23 mouse cellular contexts compared by ENCODE assay signal in the genomic region with DNA sequence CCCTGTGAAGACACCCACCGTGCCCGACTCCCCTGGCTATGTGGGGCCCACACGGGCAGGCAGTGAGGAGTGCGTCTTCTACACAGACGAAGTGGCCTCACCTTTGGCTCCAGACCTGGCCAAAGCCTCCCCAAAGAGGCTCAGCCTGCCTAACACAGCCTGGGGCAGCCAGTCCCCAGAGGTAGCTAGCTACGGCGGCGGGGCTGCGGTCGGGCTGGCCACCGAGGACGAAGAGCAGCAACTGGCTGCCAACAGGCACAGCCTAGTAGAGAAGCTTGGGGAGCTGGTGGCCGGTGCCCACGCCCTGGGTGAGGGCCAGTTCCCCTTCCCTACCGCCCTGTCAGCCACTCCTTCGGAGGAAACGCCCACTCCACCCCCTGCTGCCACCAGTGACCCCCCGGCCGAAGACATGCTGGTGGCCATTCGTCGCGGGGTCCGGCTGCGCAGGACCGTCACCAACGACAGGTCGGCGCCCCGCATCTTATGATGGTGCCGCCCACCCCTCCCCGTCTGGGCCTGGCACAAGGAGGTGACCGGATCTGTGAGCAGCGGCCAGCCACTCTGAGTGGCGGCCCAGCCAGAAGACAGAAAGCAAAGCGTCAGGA. TPM values are rescaled to one million over a fixed set of nuclear protein-coding genes. Genes with fewer than 3 reads are reported as not detected.
DNase-seq lines count a peak whose midpoint lies in the region; ATAC-seq and TF ChIP-seq lines count a peak whose summit lies in the region.
"Had no signal": no experiment of that assay in that cellular context is flagged by ENCODE, and none has a peak within 500 bp of the region (broad histone marks: within the 10 kb centered on the region; RNA-seq: fewer than 3 reads in every experiment).

No protein-coding gene starts in this region.

- no peak overlapping the region for H3K4me2 ChIP-seq in myocyte (ENCODE audit: low read depth)
- H3K4me2 ChIP-seq: embryonic facial prominence, embryonic 15.5 days; intestine, embryonic 15.5 days; liver, embryonic 13.5 days; midbrain, embryonic 13.5 days; neural tube, embryonic 12.5 days had no signal

- H3K36me3 ChIP-seq in ES-E14 (ENCODE audit: control insufficient read depth, insufficient read depth, low read length, poor library complexity, severe bottlenecking) (no peaks in the 10 kb centered on the region), myocyte (ENCODE audit: control insufficient read depth, insufficient read depth) (peaks cover 32% of the 10 kb centered on the region)

- DNase-seq in frontal cortex, postnatal 36 days (ENCODE audit: low spot score in 2 of 2), result no peak
- peak; percentile 19 for DNase-seq in left cerebral cortex, postnatal 4 days
- no peak for DNase-seq in left cerebral cortex, adult 2 months (ENCODE audit: extremely low spot score in 1 of 2, low spot score in 2 of 2)
- DNase-seq in ES-E14 (ENCODE audit: low read depth, low spot score), result no peak
- no peak for DNase-seq in embryo, embryonic 10 days (ENCODE audit: low spot score)
- DNase-seq: adrenal gland, postnatal 10 days; gastrocnemius, adult 2 months; kidney, adult 8-10 months; kidney, postnatal 25 days; liver, embryonic 13.5 days; lung, adult 2 months; retina, postnatal 1 day had no signal

- intact Hi-C loops in left cerebral cortex, postnatal 4 days (cut with DNase I), result no loop called here
- intact Hi-C loops in left cerebral cortex, adult 2 months (cut with DNase I), result no loop called here

- peak; percentile 1 for TF ChIP-seq POLR2A in myocyte (IDR thresholded peaks at IDR 0.05; ENCODE audit: insufficient read length, low read depth)

- H3K4me1 ChIP-seq in ES-E14 (ENCODE audit: control insufficient read depth in 2 of 2, insufficient read depth in 2 of 2, low read length in 2 of 2, poor library complexity in 1 of 2), result peaks cover 0 to 10% of the 10 kb centered on the region in 2 experiments; a peak in 1 of 4 replicates
- H3K4me1 ChIP-seq: embryonic facial prominence, embryonic 15.5 days; heart, embryonic 10.5 days; hindbrain, embryonic 10.5 days; liver, embryonic 13.5 days; midbrain, embryonic 13.5 days; neural tube, embryonic 12.5 days had no signal

- in situ Hi-C loops in ES-E14 (cut with MboI; ENCODE audit: low sequenced_read_pairs in 2 of 2, unreplicated experiment in 2 of 2), result no loop called here

- no peak overlapping the region for H3K4me3 ChIP-seq in left cerebral cortex, adult 2 months
- H3K4me3 ChIP-seq in ES-E14 (ENCODE audit: insufficient read depth in 1 of 2, low read depth in 1 of 2, low read length in 2 of 2, poor library complexity in 1 of 2, severe bottlenecking in 1 of 2), result peak overlapping the region; percentile 33 to 44; a peak in 2 of 4 replicates
- H3K4me3 ChIP-seq in myocyte, result no peak overlapping the region
- H3K4me3 ChIP-seq: embryonic facial prominence, embryonic 15.5 days; gastrocnemius, adult 2 months; heart, embryonic 10.5 days; hindbrain, embryonic 10.5 days; intestine, embryonic 15.5 days; liver, embryonic 13.5 days; megakaryocyte, embryonic 14.5 days; midbrain, embryonic 13.5 days; neural tube, embryonic 12.5 days had no signal

- H3K79me2 ChIP-seq in myocyte (ENCODE audit: control insufficient read depth, insufficient read depth), result no peaks in the 10 kb centered on the region

- no peak overlapping the region; the same call in 1 of the 2 replicates for H3K27ac ChIP-seq in left cerebral cortex, adult 2 months
- no peak overlapping the region for H3K27ac ChIP-seq in ES-E14 (ENCODE audit: insufficient read depth, low read depth, low read length, poor library complexity, severe bottlenecking)
- H3K27ac ChIP-seq: embryonic facial prominence, embryonic 15.5 days; gastrocnemius, adult 2 months; heart, embryonic 10.5 days; hindbrain, embryonic 10.5 days; intestine, embryonic 15.5 days; liver, embryonic 13.5 days; midbrain, embryonic 13.5 days; neural tube, embryonic 12.5 days had no signal

- no peak overlapping the region for H3K9ac ChIP-seq in ES-E14 (ENCODE audit: insufficient read depth, low read depth, low read length, poor library complexity, severe bottlenecking)
- H3K9ac ChIP-seq: embryonic facial prominence, embryonic 15.5 days; intestine, embryonic 15.5 days; liver, embryonic 13.5 days; midbrain, embryonic 13.5 days; neural tube, embryonic 12.5 days had no signal

- H3ac ChIP-seq in myocyte (ENCODE audit: control insufficient read depth, insufficient read length), result no peak overlapping the region

- no peaks in the 10 kb centered on the region for H3K9me3 ChIP-seq in ES-E14 (ENCODE audit: control insufficient read depth, insufficient read depth, low read depth, low read length)
- H3K9me3 ChIP-seq: embryonic facial prominence, embryonic 15.5 days; heart, embryonic 10.5 days; hindbrain, embryonic 10.5 days; intestine, embryonic 15.5 days; liver, embryonic 13.5 days; megakaryocyte, embryonic 14.5 days; midbrain, embryonic 13.5 days; neural tube, embryonic 12.5 days had no signal

- no peak for TF ChIP-seq CTCF in left cerebral cortex, adult 2 months (IDR thresholded peaks at IDR 0.05)

- ATAC-seq in frontal cortex, adult (ENCODE audit: low TSS enrichment), result 0 out of 2 replicates have a peak, but pooled peaks have one; percentile 17
- ATAC-seq: forebrain, embryonic 16.5 days; hindbrain, embryonic 16.5 days; intestine, embryonic 15.5 days had no signal

- no peaks in the 10 kb centered on the region for H3K27me3 ChIP-seq in myocyte (ENCODE audit: control insufficient read depth, insufficient read depth, insufficient read length)
- H3K27me3 ChIP-seq: embryonic facial prominence, embryonic 15.5 days; intestine, embryonic 15.5 days; liver, embryonic 13.5 days; megakaryocyte, embryonic 14.5 days; midbrain, embryonic 13.5 days; neural tube, embryonic 12.5 days had no signal

TF ChIP-seq in ES-E14, 5 proteins besides CTCF, POLR2A, EP300 and RAD21:
- TF ChIP-seq ZC3H11A (IDR thresholded peaks at IDR 0.05; ENCODE audit: borderline replicate concordance, low read depth, low read length) (no peak), CHD2 (IDR thresholded peaks at IDR 0.05; ENCODE audit: low read depth, low read length) (no peak), HCFC1 (IDR thresholded peaks at IDR 0.05; ENCODE audit: borderline replicate concordance, insufficient read depth, low read length) (no peak), ZNF384 (IDR thresholded peaks at IDR 0.05; ENCODE audit: low read depth, low read length) (no peak), MAFK (IDR thresholded peaks at IDR 0.05; ENCODE audit: insufficient read depth, low read depth, low read length) (no peak)

TF ChIP-seq in myocyte, 11 proteins besides CTCF, POLR2A, EP300 and RAD21:
- TF ChIP-seq POLR2AphosphoS2 (IDR thresholded peaks at IDR 0.05; ENCODE audit: insufficient read length, low read depth), result peak; percentile 64
- no peak for TF ChIP-seq TCF3 (IDR thresholded peaks at IDR 0.05; ENCODE audit: insufficient read length, low read depth)

RNA-seq across cellular contexts. Expression of a gene that starts 17.4 kb away (rescaled TPM):
- total RNA-seq in left cerebral cortex, postnatal 4 days (2021), result 100 to 1,000 TPM; 315 to 327 TPM
- 100 to 1,000 TPM; 207 to 234 TPM for total RNA-seq in left cerebral cortex, adult 2 months (2021)
- 3.0 and 3.6 TPM in 2 replicates for total RNA-seq in ES-E14 (2012; rRNA removed)
- polyA plus RNA-seq in myocyte (2012; fragmentation: generic; extraction: Trizol), result 108 TPM

Comparison
In these comparisons a context has a peak if more than half of its experiments do, and no peak if none do; other contexts are left out.
1. H3K4me3 ChIP-seq: peak in ES-E14 (2 of 2); none in left cerebral cortex, adult 2 months (single experiment) and myocyte (single experiment).
2. RNA of a gene that starts 17.4 kb away (total RNA-seq): 315 to 327 TPM in left cerebral cortex, postnatal 4 days and 207 to 234 TPM in left cerebral cortex, adult 2 months; 3.0 to 3.6 TPM in ES-E14; every median in the first group is over 10 times any median in the second.